Comparison of ENCODE assay signal across 8 mouse cellular contexts in genomic region chr6:115361606-115362462, GRCm38 (mm10). TPM values are rescaled to one million over a fixed set of nuclear protein-coding genes. Genes with fewer than 3 reads are reported as not detected.
DNase-seq lines count a peak whose midpoint lies in the region; ATAC-seq and TF ChIP-seq lines count a peak whose summit lies in the region.

No protein-coding gene starts in this region.

- H3K27me3 ChIP-seq in hindbrain, embryonic 15.5 days: peaks cover 18% of the 10 kb centered on the region
- peaks cover 26% of the 10 kb centered on the region for H3K27me3 ChIP-seq in limb, embryonic 14.5 days (ENCODE audit: control insufficient read depth, insufficient read depth, low read length)
- peaks cover 49% of the 10 kb centered on the region for H3K27me3 ChIP-seq in midbrain, embryonic 10.5 days (ENCODE audit: low read depth, poor library complexity, severe bottlenecking)
- peaks cover 2% of the 10 kb centered on the region; the same call in 1 of the 2 replicates for H3K27me3 ChIP-seq in small intestine, adult 2 months (ENCODE audit: control insufficient read depth, insufficient read depth, low read length)

- H3K9me3 ChIP-seq in hindbrain, embryonic 15.5 days: no peaks in the 10 kb centered on the region
- 0 out of 2 replicates have a peak, but pooled peaks cover 4% of the 10 kb centered on the region for H3K9me3 ChIP-seq in limb, embryonic 14.5 days (ENCODE audit: control insufficient read depth, low read length)
- peaks cover 8% of the 10 kb centered on the region for H3K9me3 ChIP-seq in midbrain, embryonic 10.5 days (replicated peaks)

- H3K9ac ChIP-seq in hindbrain, embryonic 15.5 days: peak overlapping the region; percentile 50
- peak overlapping the region; percentile 38 for H3K9ac ChIP-seq in limb, embryonic 14.5 days (ENCODE audit: low read depth, low read length, severe bottlenecking)

- no peak for TF ChIP-seq POLR2A in limb, embryonic 14.5 days (IDR thresholded peaks at IDR 0.05; ENCODE audit: borderline replicate concordance, extremely low read depth, insufficient read depth, insufficient read length)
- TF ChIP-seq POLR2A in small intestine, adult 2 months (IDR thresholded peaks at IDR 0.05; ENCODE audit: low read depth, low read length): no peak

- peaks cover 17% of the 10 kb centered on the region for H3K4me1 ChIP-seq in hindbrain, embryonic 15.5 days (replicated peaks)
- no peaks in the 10 kb centered on the region for H3K4me1 ChIP-seq in limb, embryonic 14.5 days (ENCODE audit: control insufficient read depth, insufficient read depth, low read length)
- H3K4me1 ChIP-seq in midbrain, embryonic 10.5 days: peaks cover 17% of the 10 kb centered on the region
- H3K4me1 ChIP-seq in small intestine, adult 2 months (ENCODE audit: control insufficient read depth, insufficient read depth, insufficient read length, low read length): peaks cover 1% of the 10 kb centered on the region; the same call in 1 of the 2 replicates

- no peaks in the 10 kb centered on the region for H3K36me3 ChIP-seq in hindbrain, embryonic 15.5 days
- no peaks in the 10 kb centered on the region for H3K36me3 ChIP-seq in limb, embryonic 14.5 days (ENCODE audit: control insufficient read depth, insufficient read depth, low read length)
- H3K36me3 ChIP-seq in midbrain, embryonic 10.5 days: no peaks in the 10 kb centered on the region
- H3K36me3 ChIP-seq in small intestine, adult 2 months (ENCODE audit: control insufficient read depth, insufficient read depth, low read length): no peaks in the 10 kb centered on the region

- H3K27ac ChIP-seq in hindbrain, embryonic 15.5 days (replicated peaks): no peak overlapping the region
- H3K27ac ChIP-seq in limb, embryonic 14.5 days (replicated peaks; ENCODE audit: low read depth, low read length): no peak overlapping the region
- no peak overlapping the region for H3K27ac ChIP-seq in midbrain, embryonic 10.5 days (replicated peaks)
- H3K27ac ChIP-seq in small intestine, adult 2 months (ENCODE audit: insufficient read depth, low read depth, low read length): no peak overlapping the region; the same call in 1 of the 2 replicates

- H3K4me2 ChIP-seq in hindbrain, embryonic 15.5 days: peak overlapping the region; percentile 100
- peak overlapping the region; percentile 99 for H3K4me2 ChIP-seq in limb, embryonic 14.5 days (replicated peaks; ENCODE audit: low read depth, low read length, severe bottlenecking)

- intact Hi-C loops in gastrocnemius, postnatal 14 days (cut with DNase I; ENCODE audit: low total_unique reads): no loop called here

- DNase-seq in adrenal gland, postnatal 14 days: peak; percentile 62
- peak; percentile 7 for DNase-seq in gastrocnemius, postnatal 14 days
- no peak for DNase-seq in limb, embryonic 14.5 days (ENCODE audit: low spot score)
- no peak for DNase-seq in midbrain, embryonic 10.5 days (ENCODE audit: low spot score)
- DNase-seq in B cell, adult 2 months: no peak

- TF ChIP-seq CTCF in small intestine, adult 2 months (IDR thresholded peaks at IDR 0.05; ENCODE audit: extremely low read depth, insufficient read length, insufficient replicate concordance, low read depth, low read length): no peak

- H3K4me3 ChIP-seq in hindbrain, embryonic 15.5 days: peak overlapping the region; percentile 67
- peak overlapping the region; percentile 54 for H3K4me3 ChIP-seq in limb, embryonic 14.5 days (replicated peaks; ENCODE audit: low read length)
- peak overlapping the region; percentile 77 for H3K4me3 ChIP-seq in midbrain, embryonic 10.5 days
- peak overlapping the region; percentile 80 for H3K4me3 ChIP-seq in small intestine, adult 2 months (ENCODE audit: low read depth, low read length)

- under 1% methylated on average over 48 of the region's 48 CpGs for WGBS in hindbrain, embryonic 15.5 days
- WGBS in limb, embryonic 14.5 days: under 1% methylated on average over 48 of the region's 48 CpGs
- under 1% methylated on average over 48 of the region's 48 CpGs for WGBS in midbrain, embryonic 10.5 days
- 4% methylated on average over 48 of the region's 48 CpGs for WGBS in small intestine, adult 2 months

- peak; percentile 53 for ATAC-seq in common myeloid progenitor, adult 5-6 weeks (replicated peaks; ENCODE audit: low read depth, poor library complexity, severe bottlenecking)
- peak; percentile 73 for ATAC-seq in hindbrain, embryonic 15.5 days (ENCODE audit: low FRiP score, low read depth)
- no peak for ATAC-seq in limb, embryonic 14.5 days (ENCODE audit: low FRiP score, low read depth)

RNA-seq across cellular contexts. Expression of gene Pparg, which starts 1.1 kb away (rescaled TPM):
- total RNA-seq in adrenal gland, postnatal 14 days (2021): 129 and 133 TPM in 2 replicates
- total RNA-seq in common myeloid progenitor, adult 5-6 weeks (2017): 1.5 TPM in 1 of 2 replicates, not detected in the other
- total RNA-seq in gastrocnemius, postnatal 14 days (2021): 1 to 10 TPM; 4.0 to 6.7 TPM
- 0.58 and 0.73 TPM in 2 replicates for polyA plus RNA-seq in hindbrain, embryonic 15.5 days (2015; fragmentation: Nextera tagmentation; extraction: Ambion mirVana)
- 0.91 and 2.1 TPM in 2 replicates for polyA plus RNA-seq in limb, embryonic 14.5 days (2012; rRNA removed)
- polyA plus RNA-seq in limb, embryonic 14.5 days (2014; fragmentation: Nextera tagmentation; extraction: Ambion mirVana): 1.7 and 2.3 TPM in 2 replicates
- polyA plus RNA-seq in midbrain, embryonic 10.5 days (2016; fragmentation: Nextera tagmentation; extraction: Ambion mirVana): 0.06 TPM in 1 of 2 replicates, not detected in the other
- 5.2 and 10.9 TPM in 2 replicates for polyA plus RNA-seq in small intestine, adult 2 months (2012; rRNA removed)

Comparison
In these comparisons a context has a peak if more than half of its experiments do, and no peak if none do; other contexts are left out.
1. DNase-seq: peak in adrenal gland, postnatal 14 days (single experiment) and gastrocnemius, postnatal 14 days (single experiment); none in limb, embryonic 14.5 days (single experiment), midbrain, embryonic 10.5 days (single experiment) and B cell, adult 2 months (0 of 2).
2. Peak in every context shown above with its lines, with median percentiles within 50 percentile points of each other: H3K4me3 ChIP-seq.